Mouse (Mus musculus) liver, embryonic 14.5 days (tissue): ENCODE measurements around the gene Ttll3.

Experiments
- CTCF ChIP-seq: IDR thresholded peaks from 2 replicates; pipeline ENCODE4 v1.5.1; 2016; ENCODE audit warnings: antibody characterized with exemption, low read depth, control low read depth
- EP300 ChIP-seq: IDR thresholded peaks from 2 replicates; pipeline ENCODE4 v1.6.1; 2016; ENCODE audit warnings: antibody characterized with exemption, low read depth

GRCm38 (mm10) chr6:113428006-113428405 is 38.9 kb downstream of the Ttll3 start:
- no peak for TF ChIP-seq CTCF
- TF ChIP-seq EP300, result no peak
